Mouse (Mus musculus) gastrocnemius, postnatal 14 days (tissue): ENCODE data around the gene Cpox. TPM values are rescaled to one million over a fixed set of nuclear protein-coding genes. Genes with fewer than 3 reads are reported as not detected.

Source experiments
- DNase-seq: peaks from one replicate; pipeline ENCODE4 v3.0.0; 2021; ENCODE audit warnings: mixed read lengths
- intact Hi-C: fragments of 180-260 bp; cut with DNase I; formaldehyde crosslinking; loops from one replicate; pipeline ENCODE4 v1.15.1; 2025; ENCODE audit warnings: low total_unique reads
- microRNA-seq, 2 experiments: library from miRNA; unstranded; fragments of <30 nt; microRNA quantifications; one replicate each; pipeline ENCODE4 v1.2.0; 2021
- total RNA-seq, 2 experiments: library from RNA; stranded (reverse); gene quantifications; 2 replicates each; pipeline ENCODE4 v1.2.3; 2021

The Cpox gene
- total RNA-seq, 2 experiments from 2014 or later: 12.0 to 14.0 TPM

DNA sequence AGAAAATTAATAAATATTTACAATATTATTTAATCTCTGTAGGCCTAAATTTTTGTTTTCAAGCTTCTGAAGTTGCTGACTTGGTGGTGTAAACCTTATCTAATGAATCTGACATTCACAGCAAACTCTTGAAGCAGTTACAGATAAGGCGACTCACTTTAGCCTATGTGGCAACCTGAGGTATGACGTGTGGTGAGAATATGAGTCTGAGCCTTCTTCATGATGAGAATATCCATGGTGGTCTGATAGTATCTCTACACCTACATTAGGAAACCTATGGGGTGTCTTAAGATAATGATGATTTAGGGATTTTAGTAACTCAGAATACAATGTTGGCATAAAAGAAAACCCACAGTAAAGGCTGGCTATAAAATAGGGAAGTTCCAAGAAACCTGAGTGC is 52.2 kb downstream of the Cpox start:
- no peak for DNase-seq
- intact Hi-C loops: no loop called here

DNA sequence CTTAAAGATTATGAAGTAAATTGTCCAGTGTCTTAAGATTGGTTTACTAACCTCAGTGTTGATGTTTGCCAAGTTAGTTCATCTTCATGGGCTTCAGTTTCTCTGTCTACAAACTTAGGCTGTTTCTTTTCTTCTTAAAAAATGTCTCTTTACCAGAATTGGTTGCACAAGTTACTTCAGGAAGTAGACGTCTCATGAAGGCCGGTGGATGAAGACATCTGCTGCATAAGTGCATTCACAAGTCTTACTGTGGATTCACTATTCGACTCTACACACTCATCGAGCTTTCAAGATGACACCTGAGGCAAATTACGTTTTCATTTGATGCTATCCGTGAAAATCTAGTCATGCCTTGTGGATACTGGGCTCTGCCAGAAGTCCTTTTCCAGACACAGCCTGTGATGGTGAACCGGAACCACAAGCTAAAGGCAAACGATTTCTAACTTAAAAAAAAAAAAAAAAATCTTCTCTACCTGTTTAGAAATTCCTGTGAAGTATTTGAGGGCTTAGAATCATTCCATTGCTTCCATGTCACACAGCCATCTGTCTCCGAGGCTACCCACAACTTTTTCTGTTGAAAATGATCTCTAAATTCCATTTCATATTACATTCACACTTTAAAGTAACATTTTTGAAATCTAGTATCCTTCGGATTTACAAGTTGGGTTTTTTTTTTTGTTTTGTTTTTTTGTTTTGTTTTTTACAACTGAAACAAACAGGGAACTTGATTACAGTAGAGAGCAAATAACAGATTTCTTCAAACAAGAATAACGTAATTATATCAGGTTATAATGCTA is 56.8 kb downstream of the Cpox start:
- intact Hi-C loops: no loop called here
- no peak for DNase-seq

DNA sequence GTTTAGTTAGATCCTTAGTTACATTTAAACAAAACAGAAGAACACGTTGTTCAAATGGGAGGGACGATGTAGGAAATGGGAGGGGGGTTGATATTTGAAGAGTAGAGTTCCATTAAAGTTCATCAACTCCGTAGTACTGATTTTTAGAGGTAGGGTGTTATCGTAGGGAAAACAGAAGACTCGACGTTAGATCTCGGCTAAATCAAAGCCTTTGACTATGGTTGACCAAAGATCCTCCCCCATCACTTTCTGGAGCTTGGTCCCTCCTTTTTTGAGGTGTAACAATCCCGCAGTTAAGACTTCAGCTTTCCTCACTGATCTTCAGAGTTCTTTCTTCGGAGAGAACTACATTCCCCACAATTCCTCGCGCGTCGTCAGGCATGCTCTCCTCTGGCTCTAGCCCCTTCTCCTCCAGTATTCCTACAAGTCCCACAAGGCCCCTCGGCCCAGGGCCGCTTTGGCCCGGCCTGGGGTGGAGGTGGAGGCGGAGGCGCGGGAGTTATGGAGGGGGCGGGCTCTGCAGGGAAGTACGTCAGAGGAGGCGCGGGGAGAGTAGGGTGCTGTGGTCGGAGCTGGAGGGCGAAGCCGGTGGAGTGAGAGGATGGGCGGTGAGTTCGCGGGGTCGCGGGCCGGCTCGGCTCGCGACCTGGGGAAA is 57.5 kb downstream of the Cpox start, which contains the start of gene Cldnd1:
TSS of gene Cldnd1 (plus strand) at position 434 of the 655 bp plus-strand sequence.
- intact Hi-C loops: no loop called here

DNA sequence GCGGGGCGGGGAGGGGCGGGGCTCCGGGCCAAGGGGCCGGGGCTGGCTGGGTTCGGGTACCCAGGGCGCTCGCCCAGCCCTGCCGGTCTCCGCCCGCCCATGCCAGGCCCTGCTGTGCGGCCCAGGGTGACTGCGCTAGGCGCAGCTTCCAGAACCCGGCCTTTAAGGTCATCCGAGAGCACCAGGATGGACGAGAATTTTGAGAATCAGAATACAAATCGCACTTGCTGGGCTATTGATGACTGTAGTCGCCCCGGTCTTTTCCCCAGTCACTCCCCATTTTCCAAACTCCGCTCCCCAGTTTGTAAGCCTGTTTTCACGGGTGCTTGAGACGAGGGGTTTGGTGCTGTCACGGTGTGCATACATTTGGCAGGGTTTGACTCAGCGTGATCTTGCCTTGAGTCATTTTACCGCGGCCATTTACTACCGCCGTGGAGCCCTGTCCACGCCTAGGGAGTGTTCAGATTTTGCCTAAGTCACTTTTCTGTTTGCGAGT is 58.1 kb downstream of the Cpox start:
- DNase-seq: no peak
- intact Hi-C loops: no loop called here

More for the DNA sequence above, 57.5 kb downstream of the Cpox start, which contains the start of gene Cldnd1:
- DNase-seq: peak; percentile 97

DNA sequence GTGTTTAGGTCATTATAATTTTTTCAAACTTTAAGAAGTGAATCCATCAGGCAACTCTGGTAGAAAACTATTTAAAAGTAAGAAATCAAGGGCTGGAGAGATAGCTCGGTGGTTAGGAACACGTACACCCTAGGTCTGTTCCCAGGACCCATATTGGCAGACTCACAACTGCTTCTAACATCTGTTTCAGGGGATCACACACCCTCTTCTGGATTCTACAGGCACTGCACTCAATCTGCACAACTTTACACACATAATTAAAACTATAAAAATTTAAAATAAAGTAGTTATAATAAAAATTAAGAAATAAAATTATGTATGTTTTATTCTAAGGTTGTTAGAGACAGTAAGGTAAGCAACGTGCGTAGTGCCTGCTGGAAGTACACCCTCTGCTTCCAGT is 68.1 kb downstream of the Cpox start:
- DNase-seq: no peak
- intact Hi-C loops: loop anchor here (10.0 kb wide), 2 partner anchors 63 to 273 kb away; partner anchors contain the start of gene Cpox

DNA sequence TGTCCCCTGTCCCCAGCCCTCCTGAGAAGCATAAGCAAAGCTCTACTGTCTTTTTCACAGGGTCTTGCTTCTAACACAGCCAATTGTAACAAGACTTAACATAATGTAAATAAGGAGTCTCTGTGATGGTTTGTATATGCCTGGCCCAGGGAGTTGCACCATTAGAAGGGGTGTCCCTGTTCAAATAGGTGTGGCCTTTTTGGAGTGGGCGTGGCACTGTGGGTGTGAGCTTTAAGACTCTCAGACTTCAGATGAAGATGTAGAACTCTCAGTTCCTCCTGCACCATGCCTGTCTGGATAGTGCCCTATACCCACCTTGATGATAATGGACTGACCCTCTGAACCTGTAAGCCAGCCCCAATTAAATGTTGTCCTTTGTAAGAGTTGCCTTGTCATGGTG is 68.7 kb downstream of the Cpox start:
- no peak for DNase-seq
- intact Hi-C loops: loop anchor here (10.0 kb wide), 2 partner anchors 64 to 274 kb away; partner anchors contain the start of gene Cpox

GRCm38 (mm10) chr16:58740751-58741150 is 70.7 kb downstream of the Cpox start:
- intact Hi-C loops: no loop called here
- no peak for DNase-seq

DNA sequence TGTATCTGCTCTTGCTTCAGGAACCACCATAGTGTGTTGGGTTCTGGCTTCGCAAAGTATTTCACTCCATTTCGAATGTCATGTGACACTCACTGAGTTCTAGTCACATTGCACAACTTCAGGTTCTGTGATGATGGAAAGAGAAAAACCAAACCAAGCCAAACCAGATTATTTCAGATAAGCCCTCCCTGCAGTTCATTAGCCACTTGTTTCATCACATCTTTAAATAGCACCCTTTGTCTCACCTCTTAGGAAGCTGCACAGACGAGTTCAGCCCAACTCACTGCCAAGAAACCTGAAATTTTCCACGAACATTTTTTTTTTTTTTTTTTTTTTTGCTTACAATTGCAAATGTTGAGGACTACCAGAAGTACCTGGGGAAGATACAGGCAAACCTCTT is 76.6 kb downstream of the Cpox start:
- DNase-seq: no peak
- intact Hi-C loops: no loop called here

DNA sequence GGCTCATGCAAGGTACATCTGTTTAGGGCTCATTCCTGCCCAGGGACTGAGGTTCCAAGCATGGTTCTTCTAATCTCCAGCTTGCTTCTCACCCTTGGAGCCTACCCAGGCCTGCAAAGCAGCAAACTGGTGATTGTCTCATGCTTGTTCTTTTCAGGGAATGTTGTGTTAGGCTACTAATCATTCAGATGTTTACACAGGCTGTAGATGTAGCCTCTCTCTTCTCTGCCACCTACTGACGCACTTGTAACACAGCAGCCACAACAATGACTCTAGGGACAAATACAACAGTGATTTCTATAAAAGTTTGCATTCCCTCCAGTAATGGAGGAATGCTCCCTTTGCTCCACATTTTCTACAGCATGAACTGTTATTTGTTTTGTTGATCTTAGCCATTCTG is 81.2 kb downstream of the Cpox start:
- DNase-seq: no peak
- intact Hi-C loops: no loop called here

- intact Hi-C loops: no loop called here
- DNase-seq: no peak
Observed at GRCm38 (mm10) chr16:58756191-58756590, 86.1 kb downstream of the Cpox start.

DNA sequence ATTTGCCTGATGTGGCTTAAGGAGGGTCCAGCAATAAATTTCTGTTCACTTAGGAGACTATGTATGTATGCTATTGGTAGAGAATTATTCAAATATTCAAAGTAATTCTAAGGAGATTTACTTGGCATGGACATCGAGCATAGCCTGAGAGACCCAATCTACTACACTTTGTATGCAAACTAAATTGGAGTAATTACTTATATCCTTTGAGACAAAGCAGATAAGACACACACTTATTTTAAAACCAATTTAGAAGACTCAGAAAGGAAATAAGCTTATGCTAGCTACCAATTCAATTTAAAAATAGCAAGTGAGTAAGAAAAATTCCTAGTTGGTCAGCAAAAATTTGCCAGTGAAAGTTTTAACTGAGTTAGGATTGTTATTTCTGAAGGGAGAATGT is 93.0 kb downstream of the Cpox start, which contains the start of gene Olfr172:
TSS of gene Olfr172 (minus strand) at position 101 of the 400 bp plus-strand sequence.
- intact Hi-C loops: no loop called here
- DNase-seq: no peak

Small RNA genes lying within 50 kb of the gene (microRNA-seq; reads per million reads assigned to microRNA genes)
- gene Gm27564: 0 reads per million in 2 experiments

Other genes starting within 250 kb of the Cpox start
- 10 to 100 TPM; 45.5 to 50.0 TPM for gene St3gal6, start 146.0 kb upstream of the Cpox start, total RNA-seq
- not detected for gene Gm813, start 53.3 kb upstream of the Cpox start, total RNA-seq
- gene E330017A01Rik, start 31.6 kb upstream of the Cpox start, total RNA-seq: not detected
- gene Gpr15, start 48.8 kb downstream of the Cpox start, total RNA-seq: not detected
- 10 to 100 TPM; 59.4 to 67.2 TPM for gene Cldnd1, start 57.6 kb downstream of the Cpox start, total RNA-seq
- gene Olfr172, start 92.9 kb downstream of the Cpox start, total RNA-seq: not detected
- gene Olfr173, start 130.0 kb downstream of the Cpox start, total RNA-seq: not detected
- gene Olfr175-ps1, start 156.5 kb downstream of the Cpox start, total RNA-seq: not detected
- gene Olfr177, start 204.5 kb downstream of the Cpox start, total RNA-seq: not detected
- gene Olfr178, start 221.8 kb downstream of the Cpox start, total RNA-seq: not detected